In genomic region chr3:9524429-9524828, GRCm38 (mm10) we compare ENCODE assay signal across 25 mouse cellular contexts.
A peak's percentile ranks its signal among the peaks of the same experiment; 100 is the strongest.
DNase-seq lines count a peak whose midpoint lies in the region; ATAC-seq lines count a peak whose summit lies in the region.
"Had no signal": no experiment of that assay in that cellular context is flagged by ENCODE, and none has a peak within 500 bp of the region (broad histone marks: within the 10 kb centered on the region; RNA-seq: fewer than 3 reads in every experiment).

No protein-coding gene starts in this region.

- H3K9ac ChIP-seq in forebrain, embryonic 11.5 days (ENCODE audit: low read length) = no peak overlapping the region
- no peak overlapping the region for H3K9ac ChIP-seq in forebrain, embryonic 12.5 days
- H3K9ac ChIP-seq: forebrain, embryonic 13.5 days; liver, embryonic 14.5 days; lung, embryonic 15.5 days; midbrain, embryonic 12.5 days; neural tube, embryonic 12.5 days had no signal

- H3K27ac ChIP-seq in forebrain, embryonic 11.5 days (ENCODE audit: low read depth, low read length) = no peak overlapping the region
- no peak overlapping the region for H3K27ac ChIP-seq in forebrain, embryonic 12.5 days
- H3K27ac ChIP-seq: forebrain, embryonic 13.5 days; gastrocnemius, adult 2 months; hindbrain, embryonic 10.5 days; kidney, postnatal 0 days; liver, embryonic 14.5 days; midbrain, embryonic 12.5 days; neural tube, embryonic 12.5 days had no signal

- no peaks in the 10 kb centered on the region for H3K36me3 ChIP-seq in forebrain, embryonic 11.5 days (ENCODE audit: control insufficient read depth, insufficient read depth, low read length)
- H3K36me3 ChIP-seq in forebrain, embryonic 12.5 days (replicated peaks) = no peaks in the 10 kb centered on the region
- H3K36me3 ChIP-seq in megakaryocyte, embryonic 14.5 days (replicated peaks; ENCODE audit: low read length) = no peaks in the 10 kb centered on the region
- H3K36me3 ChIP-seq: hindbrain, embryonic 10.5 days; lung, embryonic 15.5 days; midbrain, embryonic 12.5 days; neural tube, embryonic 12.5 days had no signal

- no peak overlapping the region for H3K4me3 ChIP-seq in forebrain, embryonic 11.5 days (ENCODE audit: low read depth, low read length)
- H3K4me3 ChIP-seq in forebrain, embryonic 12.5 days (replicated peaks) = no peak overlapping the region
- H3K4me3 ChIP-seq in megakaryocyte, embryonic 14.5 days (replicated peaks) = peak overlapping the region; percentile 17
- H3K4me3 ChIP-seq: forebrain, embryonic 13.5 days; gastrocnemius, adult 2 months; hindbrain, embryonic 10.5 days; lung, embryonic 15.5 days; midbrain, embryonic 12.5 days; neural tube, embryonic 12.5 days had no signal

- peaks cover 11% of the 10 kb centered on the region for H3K4me1 ChIP-seq in forebrain, embryonic 11.5 days (replicated peaks; ENCODE audit: control insufficient read depth, insufficient read depth, low read length)
- peaks cover 44% of the 10 kb centered on the region for H3K4me1 ChIP-seq in forebrain, embryonic 12.5 days
- H3K4me1 ChIP-seq in megakaryocyte, embryonic 14.5 days = peaks cover 38% of the 10 kb centered on the region

- no peak for ATAC-seq in forebrain, embryonic 11.5 days (replicated peaks; ENCODE audit: low FRiP score)
- no peak for ATAC-seq in forebrain, embryonic 12.5 days (ENCODE audit: low FRiP score)

- no peaks in the 10 kb centered on the region for H3K27me3 ChIP-seq in forebrain, embryonic 11.5 days (ENCODE audit: control insufficient read depth, insufficient read depth, low read length)
- peaks cover 27% of the 10 kb centered on the region for H3K27me3 ChIP-seq in forebrain, embryonic 12.5 days
- H3K27me3 ChIP-seq in megakaryocyte, embryonic 14.5 days (replicated peaks) = no peaks in the 10 kb centered on the region
- H3K27me3 ChIP-seq: lung, embryonic 15.5 days; neural tube, embryonic 12.5 days had no signal

- intact Hi-C loops in gastrocnemius, postnatal 14 days (cut with DNase I; ENCODE audit: low total_unique reads) = loop anchor here (10.0 kb wide), 1 partner anchor 60 kb away; no protein-coding TSS in a partner anchor

- H3K9me3 ChIP-seq in forebrain, embryonic 11.5 days (ENCODE audit: control insufficient read depth, low read length) = no peaks in the 10 kb centered on the region
- H3K9me3 ChIP-seq in forebrain, embryonic 12.5 days = no peaks in the 10 kb centered on the region
- H3K9me3 ChIP-seq in megakaryocyte, embryonic 14.5 days = no peaks in the 10 kb centered on the region
- H3K9me3 ChIP-seq: forebrain, embryonic 13.5 days; hindbrain, embryonic 10.5 days; lung, embryonic 15.5 days; midbrain, embryonic 12.5 days; neural tube, embryonic 12.5 days had no signal

- H3K4me2 ChIP-seq in forebrain, embryonic 11.5 days (ENCODE audit: low read depth, low read length, severe bottlenecking) = no peak overlapping the region
- H3K4me2 ChIP-seq in forebrain, embryonic 12.5 days = no peak overlapping the region
- H3K4me2 ChIP-seq: forebrain, embryonic 13.5 days; heart, embryonic 11.5 days; lung, embryonic 15.5 days; midbrain, embryonic 12.5 days; neural tube, embryonic 12.5 days had no signal

- WGBS in forebrain, embryonic 11.5 days = 77% methylated on average over 5 of the region's 5 CpGs
- WGBS in forebrain, embryonic 12.5 days = 74% methylated on average over 5 of the region's 5 CpGs

- peak; percentile 36 for DNase-seq in forebrain, embryonic 11.5 days (ENCODE audit: low spot score)
- DNase-seq in 416B (ENCODE audit: low read depth) = peak; percentile 83
- DNase-seq in ZHBTc4 (ENCODE audit: low read depth, low spot score) = peak; percentile 63
- DNase-seq in gastrocnemius, postnatal 14 days = no peak
- no peak for DNase-seq in lung, postnatal 25 days (ENCODE audit: low spot score)
- no peak for DNase-seq in layer of hippocampus, adult 8-10 months (ENCODE audit: low spot score in 2 of 2)
- DNase-seq: adrenal gland, postnatal 25 days; cerebellum, adult 8-10 months; gastrocnemius, adult 2 months; kidney, adult 2 months; layer of hippocampus, postnatal 36 days; lung, postnatal 4 days; retina, postnatal 1 day; right cerebral cortex, postnatal 25 days; spleen, adult 18-20 months had no signal

Comparison
In these comparisons a context has a peak if more than half of its experiments do, and no peak if none do; other contexts are left out.
1. DNase-seq: peak in forebrain, embryonic 11.5 days (single experiment), 416B (single experiment) and ZHBTc4 (single experiment); none in gastrocnemius, postnatal 14 days (single experiment), lung, postnatal 25 days (single experiment) and layer of hippocampus, adult 8-10 months (0 of 2).